Mouse (Mus musculus) neutrophil, adult 83 days (primary cell): ENCODE data around the gene Spata9. TPM values are rescaled to one million over a fixed set of nuclear protein-coding genes. Genes with fewer than 3 reads are reported as not detected.

Experiments
- total RNA-seq, 2 experiments: library from RNA; stranded (reverse); gene quantifications; one replicate each; pipeline ENCODE4 v1.2.4; 2023

Spata9 gene
- total RNA-seq, result not detected

GRCm38 (mm10) chr13:75966850-75967249 is at the start of gene Spata9:
Gene Spata9 (plus strand): TSS chr13:75967150.

GRCm38 (mm10) chr13:75943189-75944043 is 23.5 kb upstream of the Spata9 start, which contains the start of gene Rhobtb3:
Gene Rhobtb3 (minus strand): TSS chr13:75943925.

GRCm38 (mm10) chr13:76017974-76018843 is 51.3 kb downstream of the Spata9 start, which contains the start of gene Rfesd:
Gene Rfesd (minus strand): TSS chr13:76018719.

Other genes starting within 250 kb of the Spata9 start
- 100 to 1,000 TPM; 257 to 259 TPM for gene Glrx, start 127.3 kb upstream of the Spata9 start, total RNA-seq
- under 1 TPM; 0.62 to 0.66 TPM for gene Rhobtb3, start 23.2 kb upstream of the Spata9 start, total RNA-seq
- 10 to 100 TPM in 1 of 2 experiments, 1 to 10 TPM in 1; 8.5 to 11.4 TPM for gene Rfesd, start 51.6 kb downstream of the Spata9 start, total RNA-seq
- gene Gpr150, start 89.8 kb downstream of the Spata9 start, total RNA-seq, result under 1 TPM in 1 of 2 experiments, not detected in 1; 0.26 TPM
- gene Arsk, start 131.5 kb downstream of the Spata9 start, total RNA-seq, result 1 to 10 TPM; 7.0 to 9.5 TPM
- gene Ttc37, start 131.6 kb downstream of the Spata9 start, total RNA-seq, result 1 to 10 TPM; 7.2 to 7.3 TPM